Mouse (Mus musculus): ENCODE results near the gene Gadl1.

GRCm38 (mm10) chr9:116098724-116099595 lies 189.7 kb downstream of the Gadl1 start:
- no peak for TF ChIP-seq CTCF (IDR thresholded peaks at IDR 0.05; ENCODE audit: borderline replicate concordance, extremely low read depth, insufficient read depth, insufficient read length)
- TF ChIP-seq POLR2A (IDR thresholded peaks at IDR 0.05; ENCODE audit: borderline replicate concordance, extremely low read depth, insufficient read depth, insufficient read length, poor library complexity, severe bottlenecking) = no peak

Data from brain, embryonic 14.5 days (tissue).